Mouse (Mus musculus) cerebellum, postnatal 14 days (tissue): Measurements from ENCODE around the gene Trappc1.
A peak's percentile ranks its signal among the peaks of the same experiment; 100 is the strongest.
"Not testable (repeated sequence)": the region's sequence is repeated elsewhere in the genome, so short reads cannot be mapped to it uniquely, and the experiment has no call there.

Experiments used
- DNase-seq, 2 experiments: peaks; one replicate each; pipeline ENCODE4 v3.0.0; 2021; ENCODE audit warnings: mixed read lengths in 2 of 2

The Trappc1 gene

GRCm38 (mm10) chr11:69323667-69324111 lies at the start of gene Trappc1, which contains the start of gene Cntrob:
Gene Trappc1, plus strand, starts transcription at chr11:69323980.
Gene Cntrob, minus strand, starts transcription at chr11:69323775.
- DNase-seq, result peak; percentile 99

GRCm38 (mm10) chr11:69275650-69276049 lies 48.1 kb upstream of the Trappc1 start:
- DNase-seq, result no peak

GRCm38 (mm10) chr11:69276081-69276480 lies 47.7 kb upstream of the Trappc1 start:
- DNase-seq, result no peak

GRCm38 (mm10) chr11:69277267-69277666 lies 46.5 kb upstream of the Trappc1 start:
- DNase-seq, result no peak

- no peak for DNase-seq
Measured at GRCm38 (mm10) chr11:69291111-69291510, 32.7 kb upstream of the Trappc1 start.

GRCm38 (mm10) chr11:69295286-69295685 lies 28.5 kb upstream of the Trappc1 start:
- DNase-seq, result no peak

- DNase-seq, result no peak
Measured at GRCm38 (mm10) chr11:69297799-69298198, 26.0 kb upstream of the Trappc1 start.

- DNase-seq, result no peak
Measured at GRCm38 (mm10) chr11:69298231-69298630, 25.5 kb upstream of the Trappc1 start.

- peak in 1 of 2 experiments; percentile 48 for DNase-seq
Measured at GRCm38 (mm10) chr11:69302817-69303216, 21.0 kb upstream of the Trappc1 start.

GRCm38 (mm10) chr11:69305291-69305690 lies 18.5 kb upstream of the Trappc1 start:
- DNase-seq, result no peak

GRCm38 (mm10) chr11:69306039-69306438 lies 17.7 kb upstream of the Trappc1 start:
- DNase-seq, result no peak

- peak in 1 of 2 experiments; percentile 57 for DNase-seq
Measured at GRCm38 (mm10) chr11:69311266-69311665, 12.5 kb upstream of the Trappc1 start.

- DNase-seq, result no peak
Measured at GRCm38 (mm10) chr11:69316361-69316760, 7.4 kb upstream of the Trappc1 start.

- not testable (repeated sequence) for DNase-seq
Measured at GRCm38 (mm10) chr11:69318000-69318399, 5.8 kb upstream of the Trappc1 start.

- no peak for DNase-seq
Measured at GRCm38 (mm10) chr11:69321580-69321979, 2.2 kb upstream of the Trappc1 start.

- DNase-seq, result peak; percentile 61 to 83
Measured at GRCm38 (mm10) chr11:69322010-69322409, 1.8 kb upstream of the Trappc1 start.

- peak in 1 of 2 experiments; percentile 18 for DNase-seq
Measured at GRCm38 (mm10) chr11:69322693-69323471, 898 bp upstream of the Trappc1 start.

- no peak for DNase-seq
Measured at GRCm38 (mm10) chr11:69324749-69325148, 969 bp downstream of the Trappc1 start.

GRCm38 (mm10) chr11:69325628-69326407 lies 2.0 kb downstream of the Trappc1 start, which contains the start of gene Kcnab3:
Gene Kcnab3, plus strand, starts transcription at chr11:69326258.
- DNase-seq, result peak; percentile 76 to 81

- peak; percentile 54 to 70 for DNase-seq
Measured at GRCm38 (mm10) chr11:69326408-69327156, 2.8 kb downstream of the Trappc1 start.

GRCm38 (mm10) chr11:69327157-69327442 lies 3.3 kb downstream of the Trappc1 start:
- DNase-seq, result peak in 1 of 2 experiments; percentile 39

GRCm38 (mm10) chr11:69327648-69328047 lies 3.9 kb downstream of the Trappc1 start:
- DNase-seq, result no peak

- no peak for DNase-seq
Measured at GRCm38 (mm10) chr11:69328517-69328916, 4.7 kb downstream of the Trappc1 start.
